Mouse (Mus musculus) bone marrow macrophage, adult 2 months (primary cell): ENCODE data around the gene Pgc.

Source experiments
- CTCF ChIP-seq: IDR thresholded peaks from 2 replicates; pipeline ENCODE4 v1.5.1; 2012; ENCODE audit warnings: low read depth, mild to moderate bottlenecking, low read length, moderate library complexity
- POLR2A ChIP-seq: IDR thresholded peaks from 2 replicates; pipeline ENCODE4 v1.6.1; 2012; ENCODE audit warnings: mild to moderate bottlenecking, low read depth, low read length, borderline replicate concordance

- TF ChIP-seq POLR2A (no peak), CTCF (no peak)
Observed at GRCm38 (mm10) chr17:47754246-47754645, 27.6 kb downstream of the Pgc start.
